Mouse (Mus musculus) CH12.LX (cell line): ENCODE results near the gene Fryl. TPM values are rescaled to one million over a fixed set of nuclear protein-coding genes. Genes with fewer than 3 reads are reported as not detected.

Source experiments
- DNase-seq: peaks from one replicate; pipeline ENCODE4 v3.0.0-alpha.2; 2013; ENCODE audit errors: extremely low read depth
- H3K27ac ChIP-seq: 2 replicates; pipeline ENCODE4 v1.5.1; 2012; ENCODE audit warnings: low read depth, mild to moderate bottlenecking, control low read depth, moderate library complexity; ENCODE audit not compliant: insufficient read depth
- H3K27me3 ChIP-seq: replicated peaks from 2 replicates; pipeline ENCODE3; 2012; ENCODE audit warnings: inconsistent platforms
- H3K36me3 ChIP-seq, 2 experiments: replicated peaks in 1 of 2; 2 replicates each; pipeline versions ENCODE3 to v1.6.1; 2012; ENCODE audit warnings: inconsistent platforms in 1 of 2, low read length in 1 of 2, mild to moderate bottlenecking in 1 of 2, mixed read lengths in 1 of 2, moderate library complexity in 1 of 2; ENCODE audit not compliant: control insufficient read depth in 1 of 2, insufficient read depth in 1 of 2
- H3K4me1 ChIP-seq, 2 experiments: 2 replicates each; pipeline ENCODE4 v1.6.1; 2012; ENCODE audit warnings: inconsistent platforms in 1 of 2, moderate library complexity in 1 of 2; ENCODE audit not compliant: insufficient read depth in 2 of 2, control insufficient read depth in 1 of 2
- H3K4me2 ChIP-seq: 2 replicates; pipeline ENCODE4 v1.6.1; 2012; ENCODE audit warnings: low read depth, mild to moderate bottlenecking, control low read depth; ENCODE audit not compliant: poor library complexity, insufficient read depth, severe bottlenecking
- H3K4me3 ChIP-seq, 3 experiments: fragments of 150-350 bp in 1 of 3; sonication (generic) in 1 of 3; replicated peaks in 1 of 3; 2 replicates each; pipeline versions ENCODE3 to v1.5.1; 2011 to 2012; ENCODE audit warnings: low read depth in 2 of 3, low read length in 2 of 3, mild to moderate bottlenecking in 2 of 3, moderate library complexity in 2 of 3, control low read depth in 1 of 3, improper control_type of control experiment in 1 of 3, inconsistent platforms in 1 of 3, mixed read lengths in 1 of 3; ENCODE audit not compliant: poor library complexity in 1 of 3
- H3K79me2 ChIP-seq: replicated peaks from 2 replicates; pipeline ENCODE4 v1.6.1; 2012; ENCODE audit warnings: mild to moderate bottlenecking, moderate library complexity; ENCODE audit not compliant: control insufficient read depth, poor library complexity, insufficient read depth, severe bottlenecking; ENCODE audit errors: extremely low read depth
- H3K9ac ChIP-seq: 2 replicates; pipeline ENCODE4 v1.6.1; 2012; ENCODE audit warnings: low read depth, mild to moderate bottlenecking, control low read depth, moderate library complexity; ENCODE audit not compliant: insufficient read depth
- H3K9me3 ChIP-seq: replicated peaks from 2 replicates; pipeline ENCODE3; 2012; ENCODE audit warnings: low read length, inconsistent platforms, mixed read lengths
- E2F4 ChIP-seq: IDR thresholded peaks from 2 replicates; pipeline ENCODE4 v1.6.1; 2011; ENCODE audit warnings: low read depth, low read length, improper control_type of control experiment; ENCODE audit not compliant: insufficient replicate concordance
- MEF2A ChIP-seq: IDR thresholded peaks from 2 replicates; pipeline ENCODE4 v1.6.1; 2014; ENCODE audit warnings: low read depth, mild to moderate bottlenecking, inconsistent platforms, low read length, improper control_type of control experiment, borderline replicate concordance
- MXI1 ChIP-seq: IDR thresholded peaks from 2 replicates; pipeline ENCODE4 v1.6.1; 2011; ENCODE audit warnings: mild to moderate bottlenecking, low read depth, low read length, improper control_type of control experiment
- MYC ChIP-seq: IDR thresholded peaks from 2 replicates; pipeline ENCODE4 v1.6.1; 2011; ENCODE audit warnings: low read depth, mild to moderate bottlenecking, improper control_type of control experiment, low read length
- NELFE ChIP-seq: IDR thresholded peaks from 2 replicates; pipeline ENCODE4 v1.6.1; 2011; ENCODE audit warnings: low read depth, low read length, improper control_type of control experiment
- NRF1 ChIP-seq: IDR thresholded peaks from 2 replicates; pipeline ENCODE4 v1.6.1; 2014; ENCODE audit warnings: low read depth, mild to moderate bottlenecking, inconsistent platforms, low read length, improper control_type of control experiment, moderate library complexity
- RAD21 ChIP-seq: IDR thresholded peaks from 2 replicates; pipeline ENCODE4 v1.6.1; 2011; ENCODE audit warnings: low read depth, mild to moderate bottlenecking, low read length, improper control_type of control experiment, moderate library complexity
- SMC3 ChIP-seq: IDR thresholded peaks from 2 replicates; pipeline ENCODE4 v1.6.1; 2011; ENCODE audit warnings: low read depth, low read length, improper control_type of control experiment
- USF1 ChIP-seq: IDR thresholded peaks from 2 replicates; pipeline ENCODE4 v1.6.1; 2014; ENCODE audit warnings: low read depth, mild to moderate bottlenecking, inconsistent platforms, low read length, improper control_type of control experiment
- ZC3H11A ChIP-seq: IDR thresholded peaks from 2 replicates; pipeline ENCODE4 v1.6.1; 2012; ENCODE audit warnings: low read depth, mild to moderate bottlenecking, inconsistent platforms, low read length, improper control_type of control experiment
- ZMIZ1 ChIP-seq: IDR thresholded peaks from 2 replicates; pipeline ENCODE4 v1.6.1; 2012; ENCODE audit warnings: low read depth, mild to moderate bottlenecking, inconsistent platforms, low read length, improper control_type of control experiment
- dilution Hi-C: fragments of 300-500 bp; cut with MboI; formaldehyde crosslinking; loops from 2 replicates; pipeline ENCODE4 v1.14.3; 2020; ENCODE audit warnings: low sequenced_read_pairs; ENCODE audit not compliant: extremely low pct_unique_long_range_greater_than_20kb, extremely low pct_ligation_motif_present
- in situ Hi-C: fragments of 300-500 bp; cut with MboI; formaldehyde crosslinking; loops from 3 replicates; pipeline ENCODE4 v1.14.3; 2019; ENCODE audit warnings: low sequenced_read_pairs, low pct_ligation_motif_present, low pct_unique_long_range_greater_than_20kb, mixed read lengths
- polyA plus RNA-seq: library from polyadenylated mRNA; unstranded; fragments of >175 nt; gene quantifications from 2 replicates; pipeline ENCODE4 v1.2.1, GENCODE M21; 2012; ENCODE audit warnings: low read depth; ENCODE audit not compliant: insufficient read length
- total RNA-seq, 2 experiments: library from RNA; depleted of rRNA; stranded (reverse); fragments of 300-350 nt in 1 of 2; fragments of >200 nt in 1 of 2; gene quantifications; 2 replicates each; pipeline ENCODE4 v1.2.3; 2012 to 2014

The Fryl gene
- total and polyA plus RNA-seq, 3 experiments: 23.2 to 38.4 (median 31.3) TPM

- no peak overlapping the region for H3K4me3 ChIP-seq
- peaks cover 4% of the 10 kb centered on the region for H3K9me3 ChIP-seq
- no peak for DNase-seq
- no peak overlapping the region for H3K9ac ChIP-seq
- no peaks in the 10 kb centered on the region for H3K27me3 ChIP-seq
- in situ Hi-C loops: no loop called here
- dilution Hi-C loops: no loop called here
- H3K36me3 ChIP-seq: peaks cover 43 to 62% of the 10 kb centered on the region in 2 experiments
- TF ChIP-seq MYC: no peak
- TF ChIP-seq ZMIZ1: no peak
- no peak for TF ChIP-seq MXI1
- H3K4me2 ChIP-seq: no peak overlapping the region
- peaks cover 0 to 7% of the 10 kb centered on the region in 2 experiments; a peak in 2 of 4 replicates for H3K4me1 ChIP-seq
- no peak overlapping the region for H3K27ac ChIP-seq
- no peaks in the 10 kb centered on the region for H3K79me2 ChIP-seq
Measured at GRCm38 (mm10) chr5:73044055-73044454, 212.4 kb downstream of the Fryl start.

- dilution Hi-C loops: no loop called here
Measured at GRCm38 (mm10) chr5:73032481-73032880, 223.9 kb downstream of the Fryl start.

GRCm38 (mm10) chr5:73028646-73029045 is 227.8 kb downstream of the Fryl start:
- H3K27ac ChIP-seq: no peak overlapping the region
- no peaks in the 10 kb centered on the region for H3K9me3 ChIP-seq
- in situ Hi-C loops (no loop called here), dilution Hi-C loops (no loop called here)
- peaks cover 33 to 89% of the 10 kb centered on the region in 2 experiments for H3K36me3 ChIP-seq
- no peaks in the 10 kb centered on the region for H3K79me2 ChIP-seq
- no peak overlapping the region for H3K9ac ChIP-seq
- no peak for DNase-seq
- no peak for TF ChIP-seq RAD21
- H3K4me3 ChIP-seq: no peak overlapping the region
- H3K4me1 ChIP-seq: no peaks in the 10 kb centered on the region
- H3K4me2 ChIP-seq: no peak overlapping the region
- no peaks in the 10 kb centered on the region for H3K27me3 ChIP-seq

More at GRCm38 (mm10) chr5:73032481-73032880, 223.9 kb downstream of the Fryl start:
- no peak for TF ChIP-seq NRF1
- no peak for TF ChIP-seq SMC3
- no peak for TF ChIP-seq USF1
- TF ChIP-seq E2F4: no peak
- TF ChIP-seq MEF2A: no peak
- TF ChIP-seq NELFE: no peak
- no peak for TF ChIP-seq ZC3H11A
- in situ Hi-C loops: no loop called here
- Histone ChIP-seq H3K79me2 (no peaks in the 10 kb centered on the region), H3K27me3 (no peaks in the 10 kb centered on the region), H3K27ac (no peak overlapping the region), H3K36me3 (peaks cover 35 to 83% of the 10 kb centered on the region in 2 experiments), H3K9ac (no peak overlapping the region), H3K4me3 (no peak overlapping the region), H3K4me1 (no peaks in the 10 kb centered on the region), H3K4me2 (no peak overlapping the region), H3K9me3 (no peaks in the 10 kb centered on the region)
- DNase-seq: no peak
